Mouse (Mus musculus) forebrain, embryonic 15.5 days (tissue): Measurements from ENCODE around the gene Ldb2. TPM values are rescaled to one million over a fixed set of nuclear protein-coding genes. Genes with fewer than 3 reads are reported as not detected.
A peak's percentile ranks its signal among the peaks of the same experiment; 100 is the strongest.

Experiments used
- ATAC-seq: fragments of 200-750 bp; cut with Nextera tagmentation; replicated peaks from 2 replicates; pipeline ENCODE4 v1.8.0; 2017; ENCODE audit warnings: mild to moderate bottlenecking, moderate TSS enrichment, moderate library complexity
- H3K27ac ChIP-seq: fragments of 300-500 bp; sonication (generic); replicated peaks from 2 replicates; pipeline ENCODE4 v1.5.1; 2015; ENCODE audit warnings: mild to moderate bottlenecking, inconsistent platforms
- H3K27me3 ChIP-seq: fragments of 300-500 bp; sonication (generic); 2 replicates; pipeline ENCODE4 v1.6.1; 2015; ENCODE audit warnings: inconsistent platforms
- H3K36me3 ChIP-seq: fragments of 300-500 bp; sonication (generic); 2 replicates; pipeline ENCODE4 v1.6.1; 2015; ENCODE audit warnings: mild to moderate bottlenecking, inconsistent platforms
- H3K4me1 ChIP-seq: fragments of 300-500 bp; sonication (generic); 2 replicates; pipeline ENCODE4 v1.6.1; 2015; ENCODE audit warnings: inconsistent platforms
- H3K4me2 ChIP-seq: fragments of 300-500 bp; sonication (generic); replicated peaks from 2 replicates; pipeline ENCODE4 v1.6.1; 2015; ENCODE audit warnings: mild to moderate bottlenecking, inconsistent platforms
- H3K4me3 ChIP-seq: fragments of 300-500 bp; sonication (generic); 2 replicates; pipeline ENCODE4 v1.5.1; 2015; ENCODE audit warnings: mild to moderate bottlenecking, inconsistent platforms
- H3K9ac ChIP-seq: fragments of 300-500 bp; sonication (generic); replicated peaks from 2 replicates; pipeline ENCODE4 v1.6.1; 2015; ENCODE audit warnings: mild to moderate bottlenecking, inconsistent platforms
- H3K9me3 ChIP-seq: fragments of 300-500 bp; sonication (generic); 2 replicates; pipeline ENCODE4 v1.6.1; 2016; ENCODE audit warnings: inconsistent platforms
- WGBS: fragments of 180-500 bp; shearing (Covaris S2); methylation state at CpG from one replicate; pipeline ENCODE4 v1.1.7; 2015; ENCODE audit warnings: mixed read lengths; 5-methylcytosine and 5-hydroxymethylcytosine counted together
- polyA plus RNA-seq: library from polyadenylated mRNA; unstranded; fragments of >200 nt; fragmentation: Nextera tagmentation; extraction: Ambion mirVana; gene quantifications from 2 replicates; pipeline ENCODE4 v1.2.1, GENCODE M21; 2015

The Ldb2 gene
- polyA plus RNA-seq, 1 experiment from 2014 or later: 71.8 TPM

- Histone ChIP-seq H3K27me3 (no peaks in the 10 kb centered on the region), H3K4me1 (peaks cover 26% of the 10 kb centered on the region), H3K36me3 (no peaks in the 10 kb centered on the region), H3K4me3 (no peak overlapping the region), H3K4me2 (no peak overlapping the region), H3K9ac (no peak overlapping the region), H3K9me3 (no peaks in the 10 kb centered on the region), H3K27ac (peak overlapping the region; percentile 67)
- WGBS: 49% methylated on average over 10 of the region's 10 CpGs
- ATAC-seq: peak; percentile 93
Observed at GRCm38 (mm10) chr5:44473857-44474762, 325.4 kb downstream of the Ldb2 start.

- Histone ChIP-seq H3K36me3 (no peaks in the 10 kb centered on the region), H3K27me3 (no peaks in the 10 kb centered on the region), H3K27ac (no peak overlapping the region), H3K4me1 (0 out of 2 replicates have a peak, but pooled peaks cover 5% of the 10 kb centered on the region), H3K4me2 (no peak overlapping the region), H3K9ac (no peak overlapping the region), H3K9me3 (no peaks in the 10 kb centered on the region), H3K4me3 (no peak overlapping the region)
- WGBS: 84% methylated on average over 4 of the region's 4 CpGs
- no peak for ATAC-seq
Observed at GRCm38 (mm10) chr5:44465238-44465637, 334.2 kb downstream of the Ldb2 start.
